Mouse (Mus musculus): ENCODE results near the gene Fgf11. TPM values are rescaled to one million over a fixed set of nuclear protein-coding genes. Genes with fewer than 3 reads are reported as not detected.

Gene Fgf11
- polyA plus RNA-seq, 1 experiment from 2014 or later = 3.7 TPM

- no peaks in the 10 kb centered on the region for H3K4me1 ChIP-seq
- ATAC-seq (ENCODE audit: low FRiP score) = no peak
These were observed 8.6 kb upstream of the Fgf11 start for GRCm38 (mm10) chr11:69810280-69810679.

GRCm38 (mm10) chr11:69807641-69808040 is 6.0 kb upstream of the Fgf11 start:
- Histone ChIP-seq H3K4me3 (no peak overlapping the region), H3K9me3 (replicated peaks) (0 out of 2 replicates have a peak, but pooled peaks cover 3% of the 10 kb centered on the region), H3K9ac (no peak overlapping the region), H3K4me1 (peaks cover 23% of the 10 kb centered on the region), H3K27me3 (peaks cover 38% of the 10 kb centered on the region), H3K36me3 (no peaks in the 10 kb centered on the region), H3K4me2 (replicated peaks) (no peak overlapping the region), H3K27ac (no peak overlapping the region)
- ATAC-seq (ENCODE audit: low FRiP score) = no peak
- WGBS = 85% methylated on average over 2 of the region's 2 CpGs

More at GRCm38 (mm10) chr11:69810280-69810679, 8.6 kb upstream of the Fgf11 start:
- Histone ChIP-seq H3K9me3 (replicated peaks) (0 out of 2 replicates have a peak, but pooled peaks cover 3% of the 10 kb centered on the region), H3K27ac (no peak overlapping the region), H3K4me3 (no peak overlapping the region), H3K9ac (no peak overlapping the region), H3K4me2 (replicated peaks) (no peak overlapping the region), H3K27me3 (peaks cover 14% of the 10 kb centered on the region), H3K36me3 (no peaks in the 10 kb centered on the region)

GRCm38 (mm10) chr11:69806378-69806777 is 4.7 kb upstream of the Fgf11 start:
- ATAC-seq (ENCODE audit: low FRiP score) = no peak
- Histone ChIP-seq H3K9ac (no peak overlapping the region), H3K27me3 (peaks cover 51% of the 10 kb centered on the region), H3K27ac (no peak overlapping the region), H3K9me3 (replicated peaks) (0 out of 2 replicates have a peak, but pooled peaks cover 3% of the 10 kb centered on the region), H3K4me2 (replicated peaks) (no peak overlapping the region), H3K4me1 (peaks cover 36% of the 10 kb centered on the region), H3K36me3 (no peaks in the 10 kb centered on the region), H3K4me3 (no peak overlapping the region)
- WGBS = 85% methylated on average over 4 of the region's 4 CpGs

GRCm38 (mm10) chr11:69804972-69805909 is 3.6 kb upstream of the Fgf11 start, which contains the start of gene Tmem102:
Gene Tmem102 (minus strand): TSS chr11:69805624.
- H3K9ac ChIP-seq = no peak within 1 kb of the TSS
- peaks cover 53% of the 10 kb centered on the region for H3K27me3 ChIP-seq
- H3K27ac ChIP-seq = no peak within 1 kb of the TSS
- ATAC-seq (ENCODE audit: low FRiP score) = no peak
- H3K36me3 ChIP-seq = no peaks in the 10 kb centered on the region
- WGBS = 4% methylated on average over 29 of the region's 29 CpGs
- 0 out of 2 replicates have a peak, but pooled peaks cover 3% of the 10 kb centered on the region for H3K9me3 ChIP-seq (replicated peaks)
- peak within 1 kb of the TSS; percentile 8; the same call in 1 of the 2 replicates for H3K4me2 ChIP-seq (replicated peaks)
- H3K4me1 ChIP-seq = peaks cover 44% of the 10 kb centered on the region
- H3K4me3 ChIP-seq = peak within 1 kb of the TSS; percentile 53

- H3K4me1 ChIP-seq = peaks cover 51% of the 10 kb centered on the region
- peaks cover 53% of the 10 kb centered on the region for H3K27me3 ChIP-seq
- WGBS = 6% methylated on average over 12 of the region's 12 CpGs
- H3K4me3 ChIP-seq = peak overlapping the region; percentile 53; the same call in 1 of the 2 replicates
- ATAC-seq (ENCODE audit: low FRiP score) = no peak
- no peak overlapping the region for H3K27ac ChIP-seq
- peak overlapping the region; percentile 8; the same call in 1 of the 2 replicates for H3K4me2 ChIP-seq (replicated peaks)
- no peak overlapping the region for H3K9ac ChIP-seq
- 0 out of 2 replicates have a peak, but pooled peaks cover 3% of the 10 kb centered on the region for H3K9me3 ChIP-seq (replicated peaks)
- no peaks in the 10 kb centered on the region for H3K36me3 ChIP-seq
These were observed 2.9 kb upstream of the Fgf11 start for GRCm38 (mm10) chr11:69804652-69804940.

GRCm38 (mm10) chr11:69803786-69804651 is 2.4 kb upstream of the Fgf11 start:
- peak overlapping the region; percentile 58 for H3K9ac ChIP-seq
- peak overlapping the region; percentile 90 for H3K4me2 ChIP-seq (replicated peaks)
- peak overlapping the region; percentile 52 for H3K27ac ChIP-seq
- under 1% methylated on average over 60 of the region's 60 CpGs for WGBS
- ATAC-seq (ENCODE audit: low FRiP score) = peak; percentile 18
- H3K9me3 ChIP-seq (replicated peaks) = 0 out of 2 replicates have a peak, but pooled peaks cover 3% of the 10 kb centered on the region
- peak overlapping the region; percentile 53 for H3K4me3 ChIP-seq
- H3K27me3 ChIP-seq = peaks cover 53% of the 10 kb centered on the region
- H3K36me3 ChIP-seq = no peaks in the 10 kb centered on the region
- H3K4me1 ChIP-seq = peaks cover 57% of the 10 kb centered on the region

GRCm38 (mm10) chr11:69803328-69803727 is 1.7 kb upstream of the Fgf11 start:
- Histone ChIP-seq H3K4me2 (replicated peaks) (peak overlapping the region; percentile 90), H3K9ac (peak overlapping the region; percentile 58), H3K9me3 (replicated peaks) (0 out of 2 replicates have a peak, but pooled peaks cover 3% of the 10 kb centered on the region), H3K36me3 (no peaks in the 10 kb centered on the region), H3K27me3 (peaks cover 53% of the 10 kb centered on the region), H3K4me1 (peaks cover 60% of the 10 kb centered on the region), H3K4me3 (peak overlapping the region; percentile 53), H3K27ac (peak overlapping the region; percentile 52)
- ATAC-seq (ENCODE audit: low FRiP score) = no peak
- 3% methylated on average over 12 of the region's 12 CpGs for WGBS

GRCm38 (mm10) chr11:69802648-69803105 is 1.0 kb upstream of the Fgf11 start:
- WGBS = under 1% methylated on average over 33 of the region's 33 CpGs
- ATAC-seq (ENCODE audit: low FRiP score) = peak; percentile 3; the same call in 1 of the 2 replicates
- Histone ChIP-seq H3K27me3 (peaks cover 57% of the 10 kb centered on the region), H3K4me3 (peak overlapping the region; percentile 53), H3K4me1 (peaks cover 60% of the 10 kb centered on the region), H3K9ac (peak overlapping the region; percentile 73), H3K36me3 (no peaks in the 10 kb centered on the region), H3K4me2 (replicated peaks) (peak overlapping the region; percentile 90), H3K9me3 (replicated peaks) (0 out of 2 replicates have a peak, but pooled peaks cover 3% of the 10 kb centered on the region), H3K27ac (peak overlapping the region; percentile 74)

- Histone ChIP-seq H3K4me2 (replicated peaks) (peak overlapping the region; percentile 90), H3K27me3 (peaks cover 66% of the 10 kb centered on the region), H3K36me3 (no peaks in the 10 kb centered on the region), H3K4me3 (peak overlapping the region; percentile 53), H3K9me3 (replicated peaks) (no peaks in the 10 kb centered on the region), H3K9ac (peak overlapping the region; percentile 73), H3K4me1 (peaks cover 65% of the 10 kb centered on the region), H3K27ac (peak overlapping the region; percentile 93)
- WGBS = under 1% methylated on average over 34 of the region's 36 CpGs
- ATAC-seq (ENCODE audit: low FRiP score) = peak; percentile 74
These were observed 1.1 kb downstream of the Fgf11 start for GRCm38 (mm10) chr11:69800392-69801197.

- Histone ChIP-seq H3K4me1 (peaks cover 68% of the 10 kb centered on the region), H3K9me3 (replicated peaks) (no peaks in the 10 kb centered on the region), H3K4me2 (replicated peaks) (peak overlapping the region; percentile 90), H3K36me3 (no peaks in the 10 kb centered on the region), H3K9ac (peak overlapping the region; percentile 73), H3K27ac (peak overlapping the region; percentile 93), H3K27me3 (peaks cover 62% of the 10 kb centered on the region), H3K4me3 (peak overlapping the region; percentile 53)
- WGBS = under 1% methylated on average over 11 of the region's 11 CpGs
- peak; percentile 51 for ATAC-seq (ENCODE audit: low FRiP score)
These were observed 1.6 kb downstream of the Fgf11 start for GRCm38 (mm10) chr11:69800138-69800391.

- 16% methylated on average over 12 of the region's 12 CpGs for WGBS
- H3K27me3 ChIP-seq = peaks cover 57% of the 10 kb centered on the region
- no peaks in the 10 kb centered on the region for H3K36me3 ChIP-seq
- ATAC-seq (ENCODE audit: low FRiP score) = no peak
- peak overlapping the region; percentile 53 for H3K4me3 ChIP-seq
- H3K4me2 ChIP-seq (replicated peaks) = peak overlapping the region; percentile 90
- H3K4me1 ChIP-seq = peaks cover 64% of the 10 kb centered on the region
- peak overlapping the region; percentile 73; the same call in 1 of the 2 replicates for H3K9ac ChIP-seq
- no peaks in the 10 kb centered on the region for H3K9me3 ChIP-seq (replicated peaks)
- peak overlapping the region; percentile 93 for H3K27ac ChIP-seq
These were observed 2.1 kb downstream of the Fgf11 start for GRCm38 (mm10) chr11:69799394-69800137.

Data from hindbrain, embryonic 12.5 days (tissue).